Mouse (Mus musculus) liver, embryonic 14.5 days (tissue): Measurements from ENCODE around the gene Spx.

ENCODE experiments used
- CTCF ChIP-seq: IDR thresholded peaks from 2 replicates; pipeline ENCODE4 v1.5.1; 2016; ENCODE audit warnings: antibody characterized with exemption, low read depth, control low read depth
- EP300 ChIP-seq: IDR thresholded peaks from 2 replicates; pipeline ENCODE4 v1.6.1; 2016; ENCODE audit warnings: antibody characterized with exemption, low read depth

- TF ChIP-seq CTCF (no peak), EP300 (no peak)
These were observed 43.7 kb upstream of the Spx start for GRCm38 (mm10) chr6:142369568-142369967.
